Mouse (Mus musculus): ENCODE results near the gene Slc5a5. TPM values are rescaled to one million over a fixed set of nuclear protein-coding genes. Genes with fewer than 3 reads are reported as not detected.
A peak's percentile ranks its signal among the peaks of the same experiment; 100 is the strongest.
"Not testable (repeated sequence)": the region's sequence is repeated elsewhere in the genome, so short reads cannot be mapped to it uniquely, and the experiment has no call there.

Slc5a5 gene
- polyA plus RNA-seq, 1 experiment = 0.19 TPM

DNA sequence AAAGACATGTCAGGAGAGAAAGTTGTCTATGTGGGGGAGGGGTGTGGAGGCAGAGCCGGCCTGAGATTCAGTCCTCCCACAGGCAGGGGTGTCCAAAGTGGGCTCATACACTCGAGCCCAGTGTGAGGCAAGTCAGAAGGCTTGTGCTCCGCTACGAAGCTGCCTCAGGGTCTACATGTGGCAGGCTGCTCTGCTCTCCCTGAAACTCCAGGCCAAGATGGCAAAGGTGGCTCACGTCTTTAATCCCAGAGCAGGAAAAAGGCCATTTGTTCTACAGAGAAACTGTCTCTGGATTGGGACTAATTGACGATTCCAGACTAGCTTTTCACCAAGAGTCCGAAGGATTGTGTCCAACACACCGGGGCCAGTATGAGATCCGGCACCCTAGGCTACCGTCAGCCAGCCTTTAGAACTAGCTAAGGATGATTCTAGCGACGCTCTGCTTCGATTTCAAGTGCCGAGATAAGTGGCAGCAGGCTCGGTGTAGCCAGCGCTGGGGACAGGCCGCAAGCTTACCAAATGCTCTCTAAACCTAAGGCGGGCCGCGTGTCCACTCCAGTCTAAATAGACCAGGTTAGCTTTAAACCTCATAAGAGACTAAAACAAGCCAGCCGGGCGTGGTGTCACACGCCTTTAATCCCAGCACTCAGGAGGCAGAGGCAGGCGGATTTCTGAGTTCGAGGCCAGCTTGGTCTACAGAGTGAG is 3.9 kb upstream of the Slc5a5 start:
- TF ChIP-seq CTCF (conservative IDR thresholded peaks at IDR 0.05; ENCODE audit: insufficient read depth, insufficient read length, low read depth, low read length) (no peak), POLR2A (IDR thresholded peaks at IDR 0.05; ENCODE audit: low read depth, low read length) (no peak)
- Histone ChIP-seq H3K4me1 (ENCODE audit: control insufficient read depth, insufficient read depth, low read length) (no peaks in the 10 kb centered on the region; the same call in 1 of the 2 replicates), H3K4me3 (ENCODE audit: insufficient read depth, low read depth, low read length) (peak overlapping the region; percentile 82), H3K27ac (ENCODE audit: insufficient read depth, low read depth, low read length) (no peak overlapping the region), H3K36me3 (ENCODE audit: control insufficient read depth, insufficient read depth, low read length) (no peaks in the 10 kb centered on the region), H3K27me3 (replicated peaks; ENCODE audit: control insufficient read depth, insufficient read depth, low read length) (no peaks in the 10 kb centered on the region)
- DNase-seq = no peak
- WGBS = 1% methylated on average over 25 of the region's 25 CpGs

- not testable (repeated sequence) for H3K4me1 ChIP-seq (ENCODE audit: control insufficient read depth, insufficient read depth, low read length); H3K36me3 ChIP-seq (ENCODE audit: control insufficient read depth, insufficient read depth, low read length); H3K4me3 ChIP-seq (ENCODE audit: insufficient read depth, low read depth, low read length); H3K27me3 ChIP-seq (replicated peaks; ENCODE audit: control insufficient read depth, insufficient read depth, low read length); H3K27ac ChIP-seq (ENCODE audit: insufficient read depth, low read depth, low read length); DNase-seq
- 58% methylated on average over 24 of the region's 24 CpGs for whole genome bisulfite sequencing
These were observed 3.2 kb upstream of the Slc5a5 start for GRCm38 (mm10) chr8:70895571-70896259.

GRCm38 (mm10) chr8:70894771-70895545 is 2.4 kb upstream of the Slc5a5 start:
- H3K4me1 ChIP-seq (ENCODE audit: control insufficient read depth, insufficient read depth, low read length) = no peaks in the 10 kb centered on the region; the same call in 1 of the 2 replicates
- TF ChIP-seq POLR2A (IDR thresholded peaks at IDR 0.05; ENCODE audit: low read depth, low read length) = no peak
- no peak for TF ChIP-seq CTCF (conservative IDR thresholded peaks at IDR 0.05; ENCODE audit: insufficient read depth, insufficient read length, low read depth, low read length)
- H3K27ac ChIP-seq (ENCODE audit: insufficient read depth, low read depth, low read length) = no peak overlapping the region
- no peak overlapping the region for H3K4me3 ChIP-seq (ENCODE audit: insufficient read depth, low read depth, low read length)
- no peak for DNase-seq
- no peaks in the 10 kb centered on the region for H3K27me3 ChIP-seq (replicated peaks; ENCODE audit: control insufficient read depth, insufficient read depth, low read length)
- no peaks in the 10 kb centered on the region for H3K36me3 ChIP-seq (ENCODE audit: control insufficient read depth, insufficient read depth, low read length)
- WGBS = 73% methylated on average over 8 of the region's 8 CpGs

GRCm38 (mm10) chr8:70894385-70894720 is 1.8 kb upstream of the Slc5a5 start:
- H3K27ac ChIP-seq (ENCODE audit: insufficient read depth, low read depth, low read length) = no peak overlapping the region
- DNase-seq = no peak
- no peak overlapping the region for H3K4me3 ChIP-seq (ENCODE audit: insufficient read depth, low read depth, low read length)
- TF ChIP-seq POLR2A (IDR thresholded peaks at IDR 0.05; ENCODE audit: low read depth, low read length) (no peak), CTCF (conservative IDR thresholded peaks at IDR 0.05; ENCODE audit: insufficient read depth, insufficient read length, low read depth, low read length) (no peak)
- H3K27me3 ChIP-seq (replicated peaks; ENCODE audit: control insufficient read depth, insufficient read depth, low read length) = no peaks in the 10 kb centered on the region
- WGBS = 72% methylated on average over 2 of the region's 2 CpGs
- no peaks in the 10 kb centered on the region; the same call in 1 of the 2 replicates for H3K4me1 ChIP-seq (ENCODE audit: control insufficient read depth, insufficient read depth, low read length)
- no peaks in the 10 kb centered on the region for H3K36me3 ChIP-seq (ENCODE audit: control insufficient read depth, insufficient read depth, low read length)

GRCm38 (mm10) chr8:70893656-70894384 is 1.3 kb upstream of the Slc5a5 start:
- Histone ChIP-seq H3K36me3 (ENCODE audit: control insufficient read depth, insufficient read depth, low read length) (no peaks in the 10 kb centered on the region), H3K4me3 (ENCODE audit: insufficient read depth, low read depth, low read length) (no peak overlapping the region), H3K4me1 (ENCODE audit: control insufficient read depth, insufficient read depth, low read length) (no peaks in the 10 kb centered on the region; the same call in 1 of the 2 replicates), H3K27ac (ENCODE audit: insufficient read depth, low read depth, low read length) (no peak overlapping the region), H3K27me3 (replicated peaks; ENCODE audit: control insufficient read depth, insufficient read depth, low read length) (no peaks in the 10 kb centered on the region)
- TF ChIP-seq POLR2A (IDR thresholded peaks at IDR 0.05; ENCODE audit: low read depth, low read length) (no peak), CTCF (conservative IDR thresholded peaks at IDR 0.05; ENCODE audit: insufficient read depth, insufficient read length, low read depth, low read length) (peak; percentile 71)
- 44% methylated on average over 12 of the region's 12 CpGs for WGBS
- DNase-seq = peak; percentile 76

GRCm38 (mm10) chr8:70892896-70893655 is 519 bp upstream of the Slc5a5 start:
- no peak for DNase-seq
- 44% methylated on average over 20 of the region's 20 CpGs for WGBS
- Histone ChIP-seq H3K4me3 (ENCODE audit: insufficient read depth, low read depth, low read length) (no peak overlapping the region), H3K36me3 (ENCODE audit: control insufficient read depth, insufficient read depth, low read length) (no peaks in the 10 kb centered on the region), H3K27ac (ENCODE audit: insufficient read depth, low read depth, low read length) (no peak overlapping the region), H3K27me3 (replicated peaks; ENCODE audit: control insufficient read depth, insufficient read depth, low read length) (no peaks in the 10 kb centered on the region), H3K4me1 (ENCODE audit: control insufficient read depth, insufficient read depth, low read length) (no peaks in the 10 kb centered on the region; the same call in 1 of the 2 replicates)
- TF ChIP-seq POLR2A (IDR thresholded peaks at IDR 0.05; ENCODE audit: low read depth, low read length) (no peak), CTCF (conservative IDR thresholded peaks at IDR 0.05; ENCODE audit: insufficient read depth, insufficient read length, low read depth, low read length) (no peak)

Data from kidney, adult 2 months (tissue).